ENCODE assay signal across 8 mouse cellular contexts in the genomic region with DNA sequence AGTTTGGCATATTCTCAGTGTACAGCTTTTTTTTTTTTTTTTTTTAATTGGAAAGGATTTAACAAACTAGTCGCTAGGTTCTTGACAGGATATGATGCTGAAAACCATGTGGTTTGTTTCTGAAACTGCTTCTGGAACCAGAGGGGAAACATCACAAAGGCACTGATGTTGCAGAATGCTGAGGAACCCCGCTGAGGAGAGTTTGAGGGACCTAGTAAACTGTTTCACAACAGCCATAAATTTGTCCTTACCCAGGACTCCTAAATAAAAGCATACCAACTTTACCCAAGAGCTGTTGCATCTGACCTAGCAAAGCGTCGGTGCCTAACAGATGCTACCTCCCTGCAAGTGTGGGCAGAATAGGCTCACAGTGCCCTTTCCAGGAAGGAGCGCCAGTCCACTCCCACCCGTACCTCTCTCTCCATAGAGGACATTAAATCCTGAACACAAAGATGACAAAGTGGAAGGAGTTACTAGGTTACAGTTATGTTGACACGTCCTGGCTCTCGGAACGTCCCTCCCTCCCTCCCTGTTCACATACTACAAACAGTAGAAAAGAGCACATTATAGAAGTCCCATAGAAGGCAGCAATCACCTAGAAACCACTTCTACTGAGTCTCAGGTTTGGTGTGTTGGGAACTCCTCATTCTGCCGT. TPM values are rescaled to one million over a fixed set of nuclear protein-coding genes. Genes with fewer than 3 reads are reported as not detected.
DNase-seq lines count a peak whose midpoint lies in the region; ATAC-seq and TF ChIP-seq lines count a peak whose summit lies in the region.

No protein-coding gene starts in this region.

- H3K4me3 ChIP-seq in thymus, adult 2 months (ENCODE audit: control insufficient read depth, insufficient read depth, low read length), result peak overlapping the region; percentile 51
- peak overlapping the region; percentile 87 for H3K4me3 ChIP-seq in heart, embryonic 15.5 days
- H3K4me3 ChIP-seq in macrophage (ENCODE audit: inconsistent target), result peak overlapping the region; percentile 62; the same call in 1 of the 2 replicates

- no peaks in the 10 kb centered on the region; the same call in 1 of the 2 replicates for H3K79me2 ChIP-seq in macrophage (ENCODE audit: inconsistent target)

- peak overlapping the region; percentile 92 for H3K9ac ChIP-seq in heart, embryonic 15.5 days

- DNase-seq in thymus, adult 2 months, result peak; percentile 55
- no peak for DNase-seq in thymus, adult 18-20 months
- DNase-seq in cerebellum, postnatal 36 days, result no peak
- no peak for DNase-seq in right cerebral cortex, postnatal 14 days
- DNase-seq in right cerebral cortex, postnatal 4 days, result no peak

- H3K27me3 ChIP-seq in thymus, adult 2 months (ENCODE audit: control insufficient read depth, insufficient read depth, low read length), result no peaks in the 10 kb centered on the region
- H3K27me3 ChIP-seq in heart, embryonic 15.5 days, result no peaks in the 10 kb centered on the region

- TF ChIP-seq POLR2A in thymus, adult 2 months (IDR thresholded peaks at IDR 0.05; ENCODE audit: control insufficient read depth, extremely low read depth, insufficient read depth, low read length, poor library complexity), result no peak

- ATAC-seq in heart, embryonic 15.5 days (replicated peaks; ENCODE audit: insufficient number of reproducible peaks, insufficient read depth, low FRiP score, low read depth), result no peak
- ATAC-seq in megakaryocyte-erythroid progenitor cell, adult 5-6 weeks (replicated peaks; ENCODE audit: low FRiP score, low TSS enrichment, poor library complexity, severe bottlenecking), result no peak

- H3K4me2 ChIP-seq in heart, embryonic 15.5 days, result peak overlapping the region; percentile 81

- peak overlapping the region; percentile 93 for H3K27ac ChIP-seq in thymus, adult 2 months (ENCODE audit: control insufficient read depth, insufficient read depth, low read length)
- H3K27ac ChIP-seq in heart, embryonic 15.5 days, result peak overlapping the region; percentile 85
- no peak overlapping the region for H3K27ac ChIP-seq in macrophage

- WGBS in thymus, adult 2 months, result 15% methylated on average over 10 of the region's 10 CpGs
- 25% methylated on average over 10 of the region's 10 CpGs for WGBS in heart, embryonic 15.5 days
- WGBS in macrophage (ENCODE audit: missing documents), result 17% methylated on average over 10 of the region's 10 CpGs

- H3K4me1 ChIP-seq in thymus, adult 2 months (replicated peaks; ENCODE audit: control insufficient read depth, insufficient read depth, low read length), result peaks cover 37% of the 10 kb centered on the region
- peaks cover 52% of the 10 kb centered on the region for H3K4me1 ChIP-seq in heart, embryonic 15.5 days (replicated peaks)

- no peak for TF ChIP-seq CTCF in thymus, adult 2 months (IDR thresholded peaks at IDR 0.05; ENCODE audit: borderline replicate concordance, control insufficient read depth, extremely low read depth, insufficient read depth, low read length, poor library complexity)

- H3K9me3 ChIP-seq in heart, embryonic 15.5 days (replicated peaks), result no peaks in the 10 kb centered on the region

- H3K36me3 ChIP-seq in thymus, adult 2 months (ENCODE audit: control insufficient read depth, insufficient read depth, low read length), result no peaks in the 10 kb centered on the region
- no peaks in the 10 kb centered on the region for H3K36me3 ChIP-seq in heart, embryonic 15.5 days
- no peaks in the 10 kb centered on the region for H3K36me3 ChIP-seq in macrophage (ENCODE audit: inconsistent target)

RNA-seq across cellular contexts. Expression of a gene that starts 1.3 kb away (rescaled TPM):
- 170 and 197 TPM in 2 replicates for polyA plus RNA-seq in thymus, adult 2 months (2012; rRNA removed)
- polyA plus RNA-seq in heart, embryonic 15.5 days (2015; fragmentation: Nextera tagmentation; extraction: Ambion mirVana), result 24.0 and 29.3 TPM in 2 replicates
- 10 to 100 TPM in 25 of 26 experiments, 1 to 10 TPM in 1; 9.7 to 80.7 (median 17.4) TPM for total RNA-seq in macrophage (2018; cell fraction: chromatin; rRNA removed)
- 10 to 100 TPM in 25 of 26 experiments, 1 to 10 TPM in 1; 8.5 to 23.0 (median 14.0) TPM for total RNA-seq in macrophage (2018; cell fraction: cytosol; rRNA removed)
- 100 to 1,000 TPM in 1 of 26 experiments, 10 to 100 TPM in 25; 15.8 to 107 (median 25.7) TPM for total RNA-seq in macrophage (2018; cell fraction: nucleus; rRNA removed)
- polyA plus RNA-seq in macrophage (2018), result 6.3 to 13.0 TPM (median 9.3 TPM) in 3 replicates
- 1.1 and 3.0 TPM in 2 replicates for total RNA-seq in megakaryocyte-erythroid progenitor cell, adult 5-6 weeks (2014; fragmentation: Nextera tagmentation)
- total RNA-seq in megakaryocyte-erythroid progenitor cell, adult 5-6 weeks (2017), result 1.1 and 2.1 TPM in 2 replicates
